Mouse (Mus musculus) v-Abl transformed pro-B cells (cell line): ENCODE results near the gene Mmp9.

Experiments
- in situ Hi-C, 2 experiments: fragments of 400-800 bp; cut with MboI; formaldehyde crosslinking; loops; one replicate each; pipeline ENCODE4 v1.15.1; 2025; ENCODE audit not compliant: unreplicated experiment in 2 of 2

Gene Mmp9

DNA sequence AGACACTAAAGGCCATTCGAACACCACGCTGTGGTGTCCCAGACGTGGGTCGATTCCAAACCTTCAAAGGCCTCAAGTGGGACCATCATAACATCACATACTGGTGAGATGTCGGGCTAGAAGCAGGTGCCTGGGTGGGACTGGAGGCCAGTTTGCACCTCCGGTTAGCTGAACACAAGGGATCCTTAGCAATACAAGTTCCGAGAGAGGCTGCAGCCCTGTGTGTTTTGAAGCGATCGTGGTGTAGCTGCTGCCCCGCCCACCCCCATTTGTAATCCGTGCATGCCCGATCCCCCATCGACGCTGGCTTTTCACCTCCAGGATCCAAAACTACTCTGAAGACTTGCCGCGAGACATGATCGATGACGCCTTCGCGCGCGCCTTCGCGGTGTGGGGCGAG, 8.4 kb downstream of the Mmp9 start:
- in situ Hi-C loops, result no loop called here

DNA sequence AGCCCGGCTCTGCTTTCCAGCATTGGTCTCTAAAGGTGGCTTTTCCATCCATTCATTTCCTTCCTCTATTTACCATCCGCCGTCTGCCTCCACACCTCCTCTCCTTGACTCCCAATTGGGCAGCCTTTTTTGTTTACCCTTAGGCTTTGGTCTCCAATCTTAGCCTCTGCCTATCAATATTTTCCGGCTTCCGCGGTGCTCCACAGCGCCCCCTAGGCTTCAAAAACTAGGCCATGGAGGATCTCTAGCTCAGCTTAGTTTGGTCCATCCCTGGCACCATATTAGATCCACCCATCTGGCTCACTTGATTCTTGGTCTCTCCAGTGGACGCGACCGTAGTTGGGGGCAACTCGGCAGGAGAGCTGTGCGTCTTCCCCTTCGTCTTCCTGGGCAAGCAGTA, 9.9 kb downstream of the Mmp9 start:
- in situ Hi-C loops, result loop anchor here (10.0 to 25.0 kb wide), 2 partner anchors 324 to 537 kb away; partner anchors contain the start of gene Trp53rka (in 1 of the 2)

DNA sequence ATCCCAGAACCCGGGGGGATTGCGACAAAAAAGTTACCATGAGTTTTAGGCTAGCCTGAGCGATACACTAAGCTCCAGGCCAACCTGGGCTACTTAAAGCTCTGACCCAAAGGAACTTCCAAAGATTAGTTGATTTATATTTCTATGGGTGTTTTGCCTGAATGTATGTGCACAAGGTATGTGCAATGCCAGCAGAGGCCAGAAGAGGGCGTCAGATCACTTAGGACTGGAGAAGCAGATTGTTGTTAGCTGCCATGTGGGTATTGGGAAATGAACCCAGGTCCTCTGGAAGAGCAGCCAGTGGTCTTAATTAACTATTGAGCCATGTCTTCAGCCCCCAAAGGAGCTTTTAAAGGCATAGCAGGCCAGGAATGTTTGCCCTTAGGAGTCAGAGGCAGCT, 11.2 kb downstream of the Mmp9 start:
- in situ Hi-C loops, result loop anchor here (10.0 to 25.0 kb wide), 2 partner anchors 323 to 536 kb away; partner anchors contain the start of gene Trp53rka (in 1 of the 2)

DNA sequence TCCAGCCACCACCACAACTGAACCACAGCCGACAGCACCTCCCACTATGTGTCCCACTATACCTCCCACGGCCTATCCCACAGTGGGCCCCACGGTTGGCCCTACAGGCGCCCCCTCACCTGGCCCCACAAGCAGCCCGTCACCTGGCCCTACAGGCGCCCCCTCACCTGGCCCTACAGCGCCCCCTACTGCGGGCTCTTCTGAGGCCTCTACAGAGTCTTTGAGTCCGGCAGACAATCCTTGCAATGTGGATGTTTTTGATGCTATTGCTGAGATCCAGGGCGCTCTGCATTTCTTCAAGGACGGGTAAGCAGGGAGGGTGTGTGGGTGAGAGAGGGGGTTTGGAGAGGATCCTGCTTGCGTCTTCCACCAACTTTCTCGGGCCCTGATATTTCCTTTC, 11.9 kb downstream of the Mmp9 start:
- in situ Hi-C loops, result loop anchor here (10.0 to 25.0 kb wide), 2 partner anchors 322 to 535 kb away; partner anchors contain the start of gene Trp53rka (in 1 of the 2)

DNA sequence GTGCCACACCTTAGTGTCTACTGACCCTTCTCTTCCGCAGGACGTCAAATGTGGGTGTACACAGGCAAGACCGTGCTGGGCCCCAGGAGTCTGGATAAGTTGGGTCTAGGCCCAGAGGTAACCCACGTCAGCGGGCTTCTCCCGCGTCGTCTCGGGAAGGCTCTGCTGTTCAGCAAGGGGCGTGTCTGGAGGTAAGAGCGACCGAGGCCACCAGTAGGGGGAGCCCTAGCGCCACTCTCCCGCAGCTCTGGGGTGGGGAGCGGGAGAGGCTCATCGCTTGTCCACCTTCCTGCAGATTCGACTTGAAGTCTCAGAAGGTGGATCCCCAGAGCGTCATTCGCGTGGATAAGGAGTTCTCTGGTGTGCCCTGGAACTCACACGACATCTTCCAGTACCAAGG, 12.6 kb downstream of the Mmp9 start:
- in situ Hi-C loops, result loop anchor here (10.0 to 25.0 kb wide), 2 partner anchors 322 to 534 kb away; partner anchors contain the start of gene Trp53rka (in 1 of the 2)

DNA sequence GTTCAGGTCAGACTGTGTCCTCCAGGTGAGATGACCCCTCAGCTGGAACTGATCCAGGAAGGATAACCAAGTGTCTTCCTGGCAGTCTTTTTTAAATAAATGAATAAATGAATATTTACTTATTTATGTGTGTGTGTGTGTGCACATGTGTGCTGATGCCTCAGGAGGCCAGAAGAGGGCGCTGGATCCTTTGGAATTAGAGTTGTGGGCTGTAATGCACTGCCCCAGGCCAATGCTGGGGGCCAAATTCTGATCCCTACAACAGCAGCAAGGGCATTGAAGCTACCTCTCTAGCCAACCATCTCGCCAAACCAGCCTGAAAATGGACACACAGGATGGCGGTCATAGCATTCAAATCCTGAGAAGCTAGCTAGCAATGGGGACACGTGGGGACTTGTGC, 15.1 kb downstream of the Mmp9 start:
- in situ Hi-C loops, result loop anchor here (5.0 to 25.0 kb wide), 4 partner anchors 33 to 532 kb away; partner anchors contain the start of gene Trp53rka (in 1 of the 2)

DNA sequence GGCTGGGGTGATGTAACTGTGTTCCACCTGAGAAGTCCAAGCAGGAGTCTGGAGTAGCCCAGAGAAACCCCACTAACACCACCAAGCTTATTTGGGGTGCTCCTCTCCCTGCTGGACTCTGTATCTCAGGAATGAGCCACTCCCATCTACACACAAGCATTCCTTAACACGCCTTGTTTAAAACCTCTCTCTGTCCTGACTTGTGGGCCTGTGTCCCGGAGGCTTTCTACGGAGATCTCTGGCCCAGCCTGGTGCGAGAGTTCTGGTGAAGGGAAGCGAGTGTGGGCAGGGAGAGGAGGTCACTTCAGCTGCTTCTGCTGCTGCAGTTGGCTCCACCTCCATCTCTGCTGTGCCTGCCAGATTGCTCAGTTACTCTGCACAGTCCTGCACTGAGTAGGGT, 15.6 kb downstream of the Mmp9 start:
- in situ Hi-C loops, result loop anchor here (5.0 to 25.0 kb wide), 4 partner anchors 34 to 531 kb away; partner anchors contain the start of gene Trp53rka (in 1 of the 2)

DNA sequence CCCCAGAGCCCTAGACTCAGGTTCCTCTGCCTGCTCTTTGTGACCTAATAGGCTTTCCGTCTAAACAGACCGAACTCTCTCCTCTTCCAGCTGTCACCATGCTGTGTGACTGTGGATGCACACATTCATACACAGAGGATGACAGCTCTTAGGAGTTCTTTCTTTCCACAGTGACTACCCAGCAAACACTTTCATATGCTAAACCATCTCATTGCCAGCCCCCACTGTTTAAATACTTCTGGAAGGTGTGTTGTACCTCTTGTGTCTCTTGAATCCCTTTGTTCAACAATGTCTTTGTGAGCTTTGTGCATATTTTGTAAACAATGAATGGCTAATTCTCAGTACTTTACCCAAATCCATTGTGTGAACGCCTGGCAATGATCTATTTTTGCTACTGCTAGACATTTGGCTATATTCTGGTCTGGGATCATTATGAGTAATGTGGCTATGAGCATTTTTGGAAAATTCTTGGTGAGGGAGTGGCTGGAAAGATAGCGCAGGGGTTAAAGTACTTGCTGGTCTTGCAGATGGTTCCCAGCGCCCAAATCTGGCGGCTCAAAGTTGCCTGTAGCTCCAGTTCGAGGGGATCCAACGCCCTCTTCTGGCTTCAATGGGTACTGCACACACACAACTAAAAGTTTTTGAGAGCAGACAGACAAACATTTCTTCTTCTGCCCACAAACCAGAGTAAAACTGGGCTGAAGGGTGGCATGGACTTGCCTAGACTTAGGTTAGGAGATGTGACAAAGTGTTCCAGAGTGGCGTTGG, 17.2 kb downstream of the Mmp9 start:
- in situ Hi-C loops, result loop anchor here (5.0 to 25.0 kb wide), 4 partner anchors 35 to 530 kb away; partner anchors contain the start of gene Trp53rka (in 1 of the 2)

DNA sequence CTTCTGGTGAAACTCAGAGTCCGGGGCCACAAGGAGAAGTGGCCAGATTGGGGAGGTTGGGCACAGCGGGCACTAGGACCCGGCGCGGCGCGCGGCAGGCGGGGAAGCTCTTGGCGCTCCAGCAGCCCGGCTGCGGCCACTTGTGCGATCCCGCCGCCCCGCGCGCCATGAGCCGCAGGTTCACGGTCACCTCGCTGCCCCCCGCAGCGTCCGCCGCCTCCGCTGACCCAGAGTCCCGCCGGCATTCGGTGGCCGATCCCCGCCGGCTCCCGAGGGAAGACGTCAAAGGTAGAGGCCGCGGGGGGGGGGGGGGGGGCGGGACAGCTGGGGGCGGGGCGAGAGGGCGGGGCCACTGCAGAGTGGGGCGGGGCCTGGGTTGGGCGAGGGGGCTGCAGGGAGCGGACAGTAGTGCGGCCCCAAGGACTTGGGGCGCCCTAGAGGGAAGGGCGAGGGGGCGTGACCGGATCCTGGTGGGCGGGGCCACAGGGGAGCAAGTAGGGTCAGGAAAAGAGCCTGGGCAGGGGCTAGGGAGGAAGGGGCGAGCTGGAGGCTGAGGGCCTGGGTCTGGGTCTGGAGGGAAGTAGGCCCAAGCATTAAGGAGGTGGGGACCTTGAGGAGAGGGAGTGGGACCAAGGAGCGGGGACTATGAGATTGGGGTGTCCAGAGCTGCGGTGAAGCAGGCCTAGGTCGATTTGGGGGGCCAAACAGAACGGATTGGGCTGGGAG, 20.3 kb downstream of the Mmp9 start, which contains the start of gene Slc12a5:
Slc12a5 (plus strand) TSS at position 87 of the 726 bp plus-strand sequence.
- in situ Hi-C loops, result loop anchor here (10.0 to 25.0 kb wide), 3 partner anchors 314 to 526 kb away; partner anchors contain the start of gene Trp53rka (in 1 of the 2)

DNA sequence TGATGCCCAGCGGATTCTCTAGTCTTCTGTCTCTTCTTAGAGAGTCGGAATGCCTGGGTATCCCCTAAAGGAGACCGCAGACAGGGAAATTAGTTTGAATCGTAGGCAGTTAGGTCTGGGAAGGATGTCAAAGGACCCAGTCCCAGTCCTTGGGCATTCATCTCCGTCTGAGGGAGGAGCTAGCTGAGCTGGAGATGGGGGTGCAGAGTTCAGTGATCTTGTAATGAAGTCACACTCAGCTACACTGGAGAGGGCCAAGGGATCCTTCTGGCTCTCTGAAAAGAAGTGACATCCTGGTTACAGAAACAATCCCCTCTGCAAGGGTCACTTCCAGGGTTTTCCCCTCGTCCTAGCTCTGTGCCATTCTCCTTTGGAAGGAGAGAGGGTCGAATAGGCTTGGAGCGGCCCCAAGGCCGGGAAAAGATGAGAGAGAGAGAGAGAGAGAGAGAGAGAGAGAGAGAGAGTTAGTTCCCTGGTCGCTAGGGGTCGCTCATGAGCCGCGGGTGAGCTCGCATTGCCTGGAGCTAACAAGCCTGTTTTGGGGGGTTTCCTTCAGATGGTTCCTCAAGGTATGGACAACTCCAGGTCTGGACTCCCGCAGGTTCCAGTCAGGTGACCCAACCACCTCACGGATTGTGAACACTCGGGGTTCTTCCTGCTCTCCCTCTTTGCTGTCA, 21.1 kb downstream of the Mmp9 start:
- in situ Hi-C loops, result loop anchor here (10.0 to 25.0 kb wide), 3 partner anchors 313 to 526 kb away; partner anchors contain the start of gene Trp53rka (in 1 of the 2)

DNA sequence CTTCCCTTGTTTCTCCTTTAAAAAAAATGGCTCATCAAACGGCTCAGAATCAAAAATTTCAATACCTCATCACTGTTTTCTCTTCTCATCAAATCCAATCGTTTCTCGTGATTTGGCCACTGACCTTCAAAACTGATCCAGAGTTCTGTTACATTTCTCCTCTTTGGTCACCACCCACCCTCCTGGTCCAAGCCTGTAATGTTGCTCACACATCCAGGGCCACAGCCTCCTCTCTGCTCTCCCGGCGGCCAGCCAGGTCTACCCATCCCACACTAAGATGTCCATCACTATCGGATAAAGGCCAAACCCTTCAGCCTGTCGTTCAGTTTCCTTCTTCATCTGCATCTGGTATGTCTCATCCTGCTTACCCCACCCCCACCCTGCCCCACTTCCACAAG, 21.6 kb downstream of the Mmp9 start:
- in situ Hi-C loops, result loop anchor here (10.0 to 25.0 kb wide), 3 partner anchors 313 to 525 kb away; partner anchors contain the start of gene Trp53rka (in 1 of the 2)

DNA sequence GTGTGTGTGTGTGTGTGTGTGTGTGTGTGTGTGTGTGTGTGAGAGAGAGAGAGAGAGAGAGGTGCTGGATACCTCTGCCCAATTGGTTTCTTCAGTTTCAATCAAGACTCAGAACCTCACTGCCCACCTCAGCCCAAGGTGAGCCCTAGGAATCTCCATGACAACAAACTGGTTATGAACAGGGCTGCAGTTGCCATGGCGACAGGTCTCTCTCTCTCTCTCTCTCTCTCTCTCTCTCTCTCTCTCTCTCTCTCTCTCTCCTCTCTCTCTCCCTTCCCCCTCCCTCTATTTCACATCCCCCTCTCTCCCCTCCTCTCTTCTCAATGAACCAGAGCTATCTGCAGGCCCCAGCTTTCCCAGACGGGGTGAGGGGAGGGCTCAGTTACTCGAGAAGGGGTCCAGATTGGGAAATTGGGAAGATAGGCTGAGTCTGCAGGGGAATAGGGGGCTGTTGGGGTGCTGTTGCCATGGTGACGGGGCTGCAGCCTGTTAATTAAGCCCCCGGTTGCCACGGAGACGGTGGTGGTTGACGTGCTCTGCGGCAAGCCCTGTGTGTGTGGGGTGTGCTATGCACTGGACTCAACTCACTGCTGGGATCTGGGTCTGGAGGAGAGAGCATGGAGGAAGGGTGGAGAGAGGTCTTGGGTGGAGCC, 23.8 kb downstream of the Mmp9 start:
- in situ Hi-C loops, result loop anchor here (10.0 to 25.0 kb wide), 3 partner anchors 310 to 523 kb away; partner anchors contain the start of gene Trp53rka (in 1 of the 2)

DNA sequence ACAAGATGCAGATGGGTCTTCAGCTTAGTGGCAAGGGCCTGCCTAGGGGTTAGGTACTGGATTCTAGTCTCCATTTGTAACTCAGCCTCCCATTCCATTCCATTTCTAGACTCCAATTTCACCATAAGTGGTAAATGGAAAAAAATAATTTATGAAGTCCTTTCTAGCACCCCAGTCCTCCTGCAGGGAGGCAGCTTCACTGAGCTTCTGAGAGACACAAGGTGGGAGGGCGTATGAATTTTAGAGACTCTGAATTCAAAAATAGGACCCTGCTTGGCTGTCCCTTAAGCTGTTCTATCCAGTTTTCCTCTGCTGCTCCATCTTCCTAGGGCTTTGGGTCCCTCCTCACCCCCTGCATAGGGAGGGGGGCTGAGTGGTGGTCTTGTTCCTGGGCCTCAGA, 24.4 kb downstream of the Mmp9 start:
- in situ Hi-C loops, result loop anchor here (10.0 to 25.0 kb wide), 3 partner anchors 310 to 522 kb away; partner anchors contain the start of gene Trp53rka (in 1 of the 2)

DNA sequence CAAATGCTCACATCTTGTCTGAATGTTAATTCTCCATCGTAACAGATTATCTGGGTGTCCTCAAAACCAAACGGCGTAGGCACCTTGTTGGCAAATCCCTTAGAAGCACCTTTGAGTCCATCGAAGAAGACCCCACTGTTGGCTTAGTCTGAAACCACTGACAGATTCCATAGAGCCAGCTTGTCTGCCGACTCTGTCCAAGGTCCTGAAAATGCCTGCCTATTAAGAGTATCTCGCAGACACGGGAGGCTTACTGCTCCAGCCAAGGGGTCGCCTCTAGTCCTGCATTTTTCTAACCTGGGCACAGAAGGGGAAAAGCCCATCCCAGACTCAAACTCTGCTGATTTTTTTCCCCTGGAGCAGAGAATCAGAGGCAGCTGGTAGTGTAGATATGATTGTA, 25.8 kb downstream of the Mmp9 start:
- in situ Hi-C loops, result loop anchor here (10.0 to 25.0 kb wide), 3 partner anchors 308 to 521 kb away; partner anchors contain the start of gene Trp53rka (in 1 of the 2)

DNA sequence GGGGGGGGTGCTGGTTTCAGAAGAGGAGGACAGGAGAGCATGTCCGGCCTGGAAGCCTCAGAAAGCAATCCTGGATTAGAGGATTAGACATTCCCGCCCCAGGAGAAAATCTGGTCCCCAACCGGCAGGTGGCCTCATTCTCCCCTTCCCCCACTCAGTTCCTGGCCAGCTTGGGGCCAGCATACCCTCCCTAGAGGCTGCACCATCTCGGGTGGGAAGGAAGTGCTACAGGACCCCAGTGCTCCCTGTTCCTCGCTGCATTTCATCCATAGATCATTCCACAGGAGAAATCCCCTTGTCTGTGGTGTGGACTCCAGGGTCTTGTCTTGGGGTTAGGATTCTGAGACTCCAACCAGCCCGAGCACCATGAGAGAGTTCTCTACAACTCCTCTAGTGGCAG, 26.6 kb downstream of the Mmp9 start:
- in situ Hi-C loops, result loop anchor here (10.0 to 25.0 kb wide), 3 partner anchors 308 to 520 kb away; partner anchors contain the start of gene Trp53rka (in 1 of the 2)

DNA sequence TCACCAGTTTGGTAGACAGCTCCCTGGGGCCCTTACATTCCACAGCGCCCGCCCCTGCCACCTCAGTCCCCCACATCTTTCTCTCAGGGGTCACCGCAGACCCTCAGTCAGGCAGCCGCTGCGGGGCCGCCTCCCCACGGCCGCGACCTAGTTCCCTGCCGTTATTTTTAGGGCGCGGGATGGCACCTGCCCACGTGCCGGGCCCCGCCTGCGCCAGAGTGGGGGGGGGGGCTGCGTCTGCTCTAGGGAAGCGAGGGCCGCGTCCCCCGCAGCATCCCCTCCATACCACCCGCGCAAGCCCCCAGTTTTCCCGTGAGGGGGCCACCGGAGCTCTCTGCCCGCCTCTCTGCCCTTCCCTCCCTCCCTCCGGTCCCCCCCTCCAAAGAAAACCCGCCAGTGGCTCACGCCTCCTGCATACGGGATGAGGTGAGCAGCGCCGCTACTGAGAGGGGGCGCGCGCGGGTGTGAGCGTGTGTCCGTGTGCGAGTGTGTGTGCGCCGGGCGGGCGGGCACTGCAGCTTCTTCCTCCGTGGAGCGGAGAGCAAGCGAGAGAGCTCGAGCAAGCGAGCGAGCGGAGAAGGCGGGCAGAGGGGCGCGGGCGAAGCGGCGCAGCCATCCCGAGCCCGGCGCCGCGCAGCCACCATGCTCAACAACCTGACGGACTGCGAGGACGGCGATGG, 27.3 kb downstream of the Mmp9 start:
- in situ Hi-C loops, result loop anchor here (10.0 to 25.0 kb wide), 3 partner anchors 307 to 519 kb away; partner anchors contain the start of gene Trp53rka (in 1 of the 2)

DNA sequence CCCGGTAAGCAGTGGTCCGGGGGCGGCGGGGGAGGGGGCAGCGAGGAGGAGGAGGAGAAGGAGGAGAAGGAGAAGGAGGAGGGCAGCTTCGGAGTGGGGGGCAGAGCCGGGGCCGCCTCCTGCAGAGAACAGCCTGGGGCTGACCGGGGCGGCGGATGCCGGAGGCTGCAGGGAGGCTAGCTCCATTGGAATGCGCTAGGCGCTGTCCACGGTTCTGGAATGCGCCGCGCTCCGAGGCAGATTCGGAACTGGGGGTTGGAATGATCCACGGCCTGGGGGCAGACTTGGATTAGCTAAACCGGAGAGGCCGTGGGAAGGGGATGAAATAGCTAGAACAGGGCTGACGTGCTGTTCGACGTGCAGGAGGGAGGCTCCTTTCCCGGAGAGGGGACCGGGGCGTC, 27.9 kb downstream of the Mmp9 start:
- in situ Hi-C loops, result loop anchor here (10.0 to 25.0 kb wide), 3 partner anchors 306 to 519 kb away; partner anchors contain the start of gene Trp53rka (in 1 of the 2)

DNA sequence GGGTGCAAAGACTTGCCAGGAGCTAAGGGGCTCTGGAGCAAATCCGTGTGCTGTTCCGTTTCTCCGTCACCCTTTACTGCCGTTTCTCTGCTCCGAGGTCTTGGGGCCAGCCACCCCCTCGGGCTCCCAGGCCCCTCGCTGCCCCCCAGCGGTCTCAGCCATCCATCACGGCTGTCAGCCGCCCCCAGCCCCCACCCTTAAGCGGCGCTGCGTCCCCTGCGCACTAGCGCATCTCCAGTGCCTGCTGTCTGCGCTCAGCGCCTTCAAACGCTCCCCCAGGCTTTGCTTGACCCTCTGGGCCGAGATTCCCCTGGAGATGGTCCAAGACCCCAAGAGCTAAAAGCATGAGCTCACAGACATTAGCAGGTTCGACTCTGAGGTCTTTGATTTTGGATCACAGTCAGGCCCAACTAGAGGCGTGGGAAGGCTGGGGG, 28.8 kb downstream of the Mmp9 start:
- in situ Hi-C loops, result loop anchor here (10.0 to 25.0 kb wide), 3 partner anchors 305 to 518 kb away; partner anchors contain the start of gene Trp53rka (in 1 of the 2)
